Mouse (Mus musculus) kidney, postnatal 4 days (tissue): Measurements from ENCODE around the gene Gm35549.
A peak's percentile ranks its signal among the peaks of the same experiment; 100 is the strongest.

Experiments used
- DNase-seq, 2 experiments: peaks; one replicate each; pipeline ENCODE4 v3.0.0; 2021; ENCODE audit warnings: mixed read lengths in 2 of 2

The Gm35549 gene

DNA sequence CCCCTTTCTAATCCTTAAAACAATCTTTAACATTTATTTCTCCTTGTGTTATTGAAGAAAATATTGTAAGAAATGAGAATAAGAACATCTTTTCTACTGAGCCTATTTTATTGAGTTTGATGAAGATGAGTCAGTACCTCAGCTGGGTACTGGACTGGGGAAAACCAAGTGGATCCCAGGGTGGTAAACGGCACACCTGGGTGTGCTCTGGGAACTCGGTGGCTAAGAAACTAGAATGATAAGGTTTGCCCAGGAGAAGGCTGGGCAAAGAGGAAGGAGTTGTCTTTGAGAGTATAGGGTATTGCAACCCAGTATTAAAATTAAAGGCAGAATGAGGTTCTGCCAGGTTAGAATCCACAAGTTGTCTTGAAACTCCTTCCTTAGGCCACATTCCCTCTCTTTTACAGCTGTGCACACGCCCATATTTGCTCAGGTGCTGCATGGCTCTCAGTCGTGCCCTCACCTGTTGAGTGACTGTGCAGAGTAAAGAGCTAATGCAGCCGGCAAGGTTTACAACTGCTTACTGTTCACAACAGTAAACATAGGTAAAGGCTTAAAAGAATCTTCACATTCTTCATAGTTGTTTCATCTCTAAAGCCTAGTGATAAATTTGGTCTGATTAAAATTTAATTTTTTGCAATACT is 20.3 kb downstream of the Gm35549 start:
- no peak for DNase-seq

DNA sequence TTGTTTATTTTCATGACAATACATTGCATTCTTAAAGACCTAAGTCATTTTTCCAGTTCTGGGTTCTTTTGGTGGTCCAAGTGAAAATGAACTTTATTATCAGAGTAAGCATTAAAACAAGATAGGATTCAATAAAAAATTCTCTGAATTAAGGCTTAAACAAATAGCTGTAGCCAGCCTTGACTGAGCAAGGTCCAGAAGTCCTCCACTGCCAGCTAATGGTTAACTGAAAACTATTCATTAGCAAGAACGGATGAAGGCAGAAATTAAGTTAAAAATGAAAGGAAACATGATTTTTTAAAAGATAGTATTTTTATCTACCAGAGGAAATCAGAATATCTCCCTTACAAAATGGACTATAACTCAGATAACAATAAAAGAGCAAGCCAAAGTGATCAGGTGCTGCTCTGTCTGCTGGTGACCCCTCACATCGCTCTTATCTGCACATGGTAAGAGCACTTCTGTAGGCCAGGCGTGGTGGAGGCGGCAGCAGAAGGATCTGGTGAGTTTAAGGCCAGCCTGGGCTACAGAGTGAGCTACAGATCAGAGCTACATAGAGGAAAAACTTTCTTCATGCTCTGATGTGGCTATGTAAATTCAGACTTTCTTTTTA is 28.5 kb downstream of the Gm35549 start:
- peak in 1 of 2 experiments; percentile 15 for DNase-seq

DNA sequence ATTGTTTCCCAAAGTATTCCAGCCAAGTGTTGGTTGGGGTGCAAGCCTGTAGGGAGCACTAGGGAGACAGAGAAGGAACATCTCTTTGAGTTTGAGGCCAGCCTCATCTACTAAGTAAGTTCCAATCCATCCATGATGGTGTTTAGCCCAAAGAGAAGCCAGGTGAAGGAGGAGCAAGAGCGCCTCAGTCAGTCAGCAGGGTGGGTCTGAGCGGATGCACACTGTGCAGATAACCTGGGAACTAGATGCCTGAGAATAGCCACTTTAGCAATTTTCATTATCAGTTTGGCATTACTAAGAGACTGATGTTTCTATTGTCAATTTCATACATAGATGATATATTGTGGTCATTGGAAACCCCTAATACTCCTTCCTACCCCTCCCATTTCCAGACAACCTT is 29.1 kb downstream of the Gm35549 start:
- DNase-seq = no peak

DNA sequence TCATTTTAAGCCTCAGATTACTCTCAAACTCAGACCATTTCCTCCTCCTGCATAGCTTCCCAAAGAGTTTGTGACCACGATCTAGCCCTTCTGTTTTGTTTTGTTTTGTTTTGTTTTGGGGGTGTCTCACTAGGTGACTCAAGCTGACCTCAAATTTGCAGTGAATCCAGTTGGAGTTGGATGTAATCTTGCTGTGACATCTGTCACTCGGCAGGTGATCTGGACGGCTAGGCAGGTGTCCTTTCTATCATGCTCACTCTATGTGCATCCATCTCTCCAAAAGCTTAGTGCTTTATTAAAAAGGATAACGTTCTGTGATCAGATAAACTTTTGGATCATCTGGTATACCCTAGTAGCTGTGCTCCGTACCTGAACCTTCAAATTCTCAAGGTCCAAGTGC is 31.4 kb downstream of the Gm35549 start:
- DNase-seq = no peak

DNA sequence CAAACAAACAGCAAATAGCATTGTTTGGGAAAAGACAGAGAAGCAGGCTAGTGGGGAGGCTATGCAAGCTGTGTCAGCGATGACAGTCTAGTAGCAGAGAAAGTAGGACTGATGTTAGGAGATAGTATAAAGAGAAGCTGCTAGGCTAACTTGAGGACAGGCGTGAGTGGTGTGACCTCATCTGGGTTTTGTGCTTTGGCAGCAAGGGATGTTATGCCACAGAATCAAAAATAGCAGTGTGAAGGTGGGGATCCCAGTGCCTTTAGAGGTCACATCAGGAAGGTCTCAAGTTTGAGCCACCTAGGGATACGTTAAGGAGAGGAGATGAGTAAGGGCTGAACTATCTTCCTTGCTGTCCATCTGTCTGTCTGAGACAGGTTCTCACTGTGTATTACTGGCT is 33.6 kb downstream of the Gm35549 start:
- DNase-seq = no peak

DNA sequence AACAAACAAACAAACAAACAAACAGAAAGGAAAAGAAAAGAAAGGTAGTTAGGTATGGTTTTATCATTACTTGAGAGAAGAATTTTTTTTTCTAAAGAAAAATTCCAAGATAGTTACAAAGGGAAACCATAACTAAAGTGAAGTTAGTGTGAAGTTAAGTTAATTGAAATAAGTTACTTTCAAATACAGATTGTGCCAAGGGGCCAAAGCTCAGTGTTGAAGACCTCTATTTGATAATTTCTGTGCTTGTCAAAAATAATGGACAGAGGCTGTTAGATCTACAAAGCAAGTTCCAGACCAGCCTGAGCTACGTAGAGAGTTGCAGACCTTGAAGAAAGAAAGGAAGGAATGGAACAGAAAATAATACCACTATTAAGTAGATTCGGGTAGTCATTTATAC is 36.6 kb downstream of the Gm35549 start:
- DNase-seq = no peak

DNA sequence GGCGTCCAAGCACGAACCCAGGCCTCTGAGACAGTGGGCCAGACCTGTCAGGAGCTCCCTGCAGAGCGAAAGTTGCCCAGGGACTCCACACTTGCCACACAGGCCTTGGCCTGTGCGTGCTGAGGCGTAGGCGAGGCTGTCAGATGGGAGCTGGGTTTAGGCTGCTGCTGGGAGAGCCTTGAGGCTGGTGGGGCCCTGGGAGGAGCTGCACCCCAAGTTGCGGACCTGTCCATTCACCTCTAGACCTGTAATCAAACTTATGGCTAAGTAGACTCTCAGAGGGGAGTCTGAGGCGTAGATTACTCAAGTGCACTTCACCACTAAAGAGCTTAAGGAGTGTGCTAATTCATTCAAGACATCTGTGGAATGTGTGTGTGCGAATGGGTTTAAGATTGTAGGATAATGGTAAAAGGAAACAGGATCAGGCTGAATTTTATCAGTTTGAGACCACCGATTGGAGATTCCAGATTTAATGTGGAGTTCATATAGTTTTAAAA is 37.9 kb downstream of the Gm35549 start:
- no peak for DNase-seq

DNA sequence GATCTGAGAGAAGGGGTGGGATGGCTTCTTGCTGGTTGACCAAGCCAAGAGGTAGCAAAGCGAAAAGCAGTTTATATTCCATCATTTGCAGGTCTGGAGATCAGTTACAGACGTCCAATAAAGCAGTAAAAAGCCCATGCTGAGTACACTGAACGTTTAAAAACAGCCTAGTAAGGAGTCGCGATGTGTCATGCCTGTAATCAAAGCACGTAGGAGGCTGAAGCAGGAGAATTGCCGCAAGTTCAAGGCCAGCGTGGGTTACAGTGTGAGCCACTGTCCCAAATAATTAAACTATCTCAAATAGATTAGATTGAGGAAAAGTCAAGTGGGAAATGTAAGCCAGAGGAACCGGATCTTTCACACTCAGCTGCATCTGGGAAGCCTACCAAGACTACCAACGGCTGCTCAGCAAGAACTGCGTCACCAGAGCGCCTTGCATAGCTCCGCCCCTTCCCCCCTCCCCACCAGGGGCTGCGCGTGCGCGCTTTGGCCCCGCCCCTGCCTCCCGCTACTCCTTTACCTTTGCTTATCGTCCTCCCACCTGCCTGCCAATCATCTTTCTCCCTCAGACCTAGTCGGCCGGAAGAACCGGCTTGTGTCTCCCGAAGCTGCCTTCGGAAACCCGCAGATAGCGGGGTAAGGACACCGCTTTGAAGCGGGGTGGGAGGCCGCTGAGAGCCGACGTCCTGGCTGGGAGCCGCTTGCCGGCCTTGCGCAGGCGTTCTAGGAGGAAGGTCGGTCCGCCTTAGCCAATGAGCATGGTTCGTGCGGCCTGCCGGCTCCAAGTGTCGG is 38.6 kb downstream of the Gm35549 start, which contains the start of gene Tcaim:
Gene Tcaim (plus strand): TSS at position 487 of the 792 bp plus-strand sequence.
- peak; percentile 94 to 96 for DNase-seq

DNA sequence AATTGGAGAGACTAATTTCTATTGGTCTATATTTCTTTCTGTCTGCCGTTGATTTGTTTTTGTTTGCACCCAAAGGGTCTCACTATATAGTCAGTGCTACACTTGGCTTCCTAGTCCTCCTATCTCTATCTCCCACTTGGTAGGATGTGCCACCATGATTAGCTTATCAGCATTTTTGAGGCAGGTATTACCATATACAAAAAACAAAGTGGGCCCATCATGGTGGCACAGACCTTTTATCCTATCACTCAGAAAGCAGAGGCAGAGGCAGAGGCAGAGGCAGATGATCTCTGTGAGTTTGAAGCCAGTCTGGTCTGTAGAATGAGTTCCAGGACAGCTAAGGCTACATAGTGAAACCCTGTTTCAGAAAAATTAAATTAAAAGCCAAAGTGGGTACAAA is 57.3 kb downstream of the Gm35549 start:
- DNase-seq = no peak

DNA sequence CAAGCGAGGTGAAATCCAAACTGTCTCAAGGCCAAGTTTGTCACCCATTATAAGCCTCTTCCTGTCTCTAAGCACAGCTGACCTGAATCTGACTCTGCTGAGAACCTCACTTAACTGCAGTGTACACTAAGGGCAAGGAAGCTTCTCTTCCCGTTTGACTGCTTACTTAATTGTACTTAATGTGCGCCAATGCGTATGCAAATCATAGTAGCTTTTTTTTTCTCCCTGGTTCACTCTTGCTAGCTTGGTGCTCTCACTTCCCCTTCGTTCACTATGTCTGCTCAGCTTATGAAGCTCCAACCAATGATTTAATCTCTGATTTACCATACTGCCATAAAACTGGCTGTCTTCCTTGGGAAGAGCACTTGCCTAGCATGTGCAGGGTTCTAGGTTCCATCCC is 58.6 kb downstream of the Gm35549 start:
- DNase-seq = no peak
